7 mouse cellular contexts compared by ENCODE assay signal in the genomic region with DNA sequence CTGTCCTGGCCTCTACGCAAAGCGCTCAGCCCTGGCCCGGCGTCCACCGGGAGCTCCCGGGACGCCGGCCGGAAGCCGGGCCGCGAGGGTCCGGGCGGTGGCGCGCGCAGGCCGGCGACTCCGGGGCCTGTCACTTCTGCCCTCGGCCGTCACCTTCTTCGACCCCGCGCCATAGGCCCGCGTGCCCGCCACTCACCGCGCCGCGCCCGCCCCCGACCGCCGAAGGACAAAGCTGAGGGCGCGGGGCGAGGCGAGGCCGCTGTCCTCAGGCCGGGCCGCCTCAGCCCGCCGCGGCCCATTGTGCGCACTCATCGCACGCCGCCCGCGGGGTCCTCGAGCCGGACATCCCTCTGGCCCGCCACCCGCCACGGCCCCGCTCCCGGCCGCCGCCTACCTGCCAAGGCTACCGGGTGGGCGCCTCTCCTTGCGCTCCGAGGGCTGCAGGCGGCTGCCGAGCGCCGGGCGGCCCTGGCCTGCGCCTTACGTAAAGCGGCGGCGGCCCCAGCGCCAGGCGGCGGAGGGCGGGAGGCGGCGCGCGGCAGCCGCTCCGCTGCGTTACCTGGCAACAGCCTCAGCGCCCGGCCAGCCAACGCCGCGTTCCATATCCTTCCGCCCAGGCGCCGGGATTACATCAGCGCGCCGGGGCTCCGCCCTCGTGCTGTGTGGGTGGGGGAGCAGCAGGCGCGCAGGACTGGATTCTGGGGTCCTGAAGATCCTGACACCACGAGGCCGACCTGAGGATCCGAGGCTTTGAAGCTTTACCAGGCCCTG. TPM values are rescaled to one million over a fixed set of nuclear protein-coding genes. Genes with fewer than 3 reads are reported as not detected.
DNase-seq lines count a peak whose midpoint lies in the region; ATAC-seq lines count a peak whose summit lies in the region.

TSS of gene D5Ertd579e (minus strand) at position 564 of the 771 bp plus-strand sequence.

- peak; percentile 96 for DNase-seq in adrenal gland, postnatal 10 days
- peak; percentile 94 for DNase-seq in embryonic facial prominence, embryonic 10.5 days (ENCODE audit: low spot score)
- DNase-seq in kidney, adult 11 months: peak; percentile 90
- peak; percentile 94 for DNase-seq in limb, embryonic 10.5 days (ENCODE audit: low spot score)
- peak; percentile 88 for DNase-seq in spleen, adult 12 weeks (ENCODE audit: low spot score)

- peaks cover 17% of the 10 kb centered on the region; the same call in 1 of the 2 replicates for H3K36me3 ChIP-seq in embryonic facial prominence, embryonic 10.5 days (replicated peaks)
- H3K36me3 ChIP-seq in limb, embryonic 10.5 days: peaks cover 16% of the 10 kb centered on the region
- no peaks in the 10 kb centered on the region for H3K36me3 ChIP-seq in midbrain, embryonic 13.5 days

- peaks cover 28% of the 10 kb centered on the region for H3K4me1 ChIP-seq in embryonic facial prominence, embryonic 10.5 days
- H3K4me1 ChIP-seq in limb, embryonic 10.5 days: peaks cover 24% of the 10 kb centered on the region
- peaks cover 36% of the 10 kb centered on the region for H3K4me1 ChIP-seq in midbrain, embryonic 13.5 days (replicated peaks)

- peak within 1 kb of the TSS; percentile 86 for H3K4me3 ChIP-seq in embryonic facial prominence, embryonic 10.5 days
- H3K4me3 ChIP-seq in limb, embryonic 10.5 days: peak within 1 kb of the TSS; percentile 86
- H3K4me3 ChIP-seq in midbrain, embryonic 13.5 days (replicated peaks): peak within 1 kb of the TSS; percentile 88

- H3K27ac ChIP-seq in embryonic facial prominence, embryonic 10.5 days (replicated peaks): peak within 1 kb of the TSS; percentile 95
- peak within 1 kb of the TSS; percentile 98 for H3K27ac ChIP-seq in limb, embryonic 10.5 days
- peak within 1 kb of the TSS; percentile 94 for H3K27ac ChIP-seq in midbrain, embryonic 13.5 days

- no peaks in the 10 kb centered on the region for H3K9me3 ChIP-seq in embryonic facial prominence, embryonic 10.5 days
- H3K9me3 ChIP-seq in limb, embryonic 10.5 days (replicated peaks): no peaks in the 10 kb centered on the region
- H3K9me3 ChIP-seq in midbrain, embryonic 13.5 days: no peaks in the 10 kb centered on the region

- H3K4me2 ChIP-seq in midbrain, embryonic 13.5 days (replicated peaks): peak within 1 kb of the TSS; percentile 83

- under 1% methylated on average over 104 of the region's 104 CpGs for WGBS in embryonic facial prominence, embryonic 10.5 days
- WGBS in limb, embryonic 10.5 days: under 1% methylated on average over 87 of the region's 104 CpGs
- under 1% methylated on average over 76 of the region's 104 CpGs for WGBS in midbrain, embryonic 13.5 days

- ATAC-seq in granulocyte monocyte progenitor cell, adult 5-6 weeks (replicated peaks; ENCODE audit: poor library complexity, severe bottlenecking): peak; percentile 84
- ATAC-seq in midbrain, embryonic 13.5 days: peak; percentile 97

- peak within 1 kb of the TSS; percentile 92 for H3K9ac ChIP-seq in midbrain, embryonic 13.5 days (replicated peaks)

- H3K27me3 ChIP-seq in embryonic facial prominence, embryonic 10.5 days (replicated peaks; ENCODE audit: low read depth, poor library complexity, severe bottlenecking): no peaks in the 10 kb centered on the region
- no peaks in the 10 kb centered on the region; the same call in 1 of the 2 replicates for H3K27me3 ChIP-seq in limb, embryonic 10.5 days (ENCODE audit: low read depth, poor library complexity, severe bottlenecking)
- no peaks in the 10 kb centered on the region for H3K27me3 ChIP-seq in midbrain, embryonic 13.5 days

RNA-seq across cellular contexts. Expression of gene D5Ertd579e, which starts in this region (rescaled TPM):
- 10 to 100 TPM; 49.6 to 64.1 TPM for total RNA-seq in adrenal gland, postnatal 10 days (2021)
- 25.7 and 28.5 TPM in 2 replicates for polyA plus RNA-seq in embryonic facial prominence, embryonic 10.5 days (2016; fragmentation: Nextera tagmentation; extraction: Ambion mirVana)
- 20.5 and 20.9 TPM in 2 replicates for total RNA-seq in granulocyte monocyte progenitor cell, adult 5-6 weeks (2014; fragmentation: Nextera tagmentation)
- 14.2 and 23.8 TPM in 2 replicates for total RNA-seq in granulocyte monocyte progenitor cell, adult 5-6 weeks (2017)
- polyA plus RNA-seq in limb, embryonic 10.5 days (2016; fragmentation: Nextera tagmentation; extraction: Ambion mirVana): 22.5 and 25.1 TPM in 2 replicates
- 39.4 and 40.5 TPM in 2 replicates for polyA plus RNA-seq in midbrain, embryonic 13.5 days (2015; fragmentation: Nextera tagmentation; extraction: Ambion mirVana)

Comparison
In these comparisons a context has a peak if more than half of its experiments do, and no peak if none do; other contexts are left out.
1. Peak in every context shown above with its lines: DNase-seq, ATAC-seq, H3K4me3 ChIP-seq and H3K27ac ChIP-seq.